Mouse (Mus musculus) midbrain, embryonic 13.5 days (tissue): ENCODE measurements around the gene Ppp3ca. TPM values are rescaled to one million over a fixed set of nuclear protein-coding genes. Genes with fewer than 3 reads are reported as not detected.
A peak's percentile ranks its signal among the peaks of the same experiment; 100 is the strongest.

Experiments used
- ATAC-seq: fragments of 200-750 bp; cut with Nextera tagmentation; 2 replicates; pipeline ENCODE4 v1.8.0; 2017; ENCODE audit warnings: mild to moderate bottlenecking, moderate TSS enrichment, moderate library complexity
- H3K27ac ChIP-seq: fragments of 300-500 bp; sonication (generic); 2 replicates; pipeline ENCODE4 v1.5.1; 2015; ENCODE audit warnings: inconsistent platforms, mild to moderate bottlenecking, moderate library complexity
- H3K27me3 ChIP-seq: fragments of 300-500 bp; sonication (generic); 2 replicates; pipeline ENCODE4 v1.6.1; 2015; ENCODE audit warnings: mild to moderate bottlenecking, inconsistent platforms
- H3K36me3 ChIP-seq: fragments of 300-500 bp; sonication (generic); 2 replicates; pipeline ENCODE4 v1.6.1; 2015; ENCODE audit warnings: mild to moderate bottlenecking, inconsistent platforms
- H3K4me1 ChIP-seq: fragments of 300-500 bp; sonication (generic); replicated peaks from 2 replicates; pipeline ENCODE4 v1.6.1; 2015; ENCODE audit warnings: inconsistent platforms
- H3K4me2 ChIP-seq: fragments of 300-500 bp; sonication (generic); replicated peaks from 2 replicates; pipeline ENCODE4 v1.6.1; 2015; ENCODE audit warnings: moderate library complexity, mild to moderate bottlenecking, inconsistent platforms
- H3K4me3 ChIP-seq: fragments of 300-500 bp; sonication (generic); replicated peaks from 2 replicates; pipeline ENCODE4 v1.5.1; 2015; ENCODE audit warnings: mild to moderate bottlenecking, inconsistent platforms
- H3K9ac ChIP-seq: fragments of 300-500 bp; sonication (generic); replicated peaks from 2 replicates; pipeline ENCODE4 v1.6.1; 2015; ENCODE audit warnings: mild to moderate bottlenecking, inconsistent platforms
- H3K9me3 ChIP-seq: fragments of 300-500 bp; sonication (generic); 2 replicates; pipeline ENCODE4 v1.6.1; 2016; ENCODE audit warnings: mild to moderate bottlenecking, inconsistent platforms
- WGBS: fragments of 180-500 bp; shearing (Covaris S2); methylation state at CpG from one replicate; pipeline ENCODE4 v1.1.7; 2015; 5-methylcytosine and 5-hydroxymethylcytosine counted together
- polyA plus RNA-seq: library from polyadenylated mRNA; unstranded; fragments of >200 nt; fragmentation: Nextera tagmentation; extraction: Ambion mirVana; gene quantifications from 2 replicates; pipeline ENCODE4 v1.2.1, GENCODE M21; 2015

Ppp3ca gene
- polyA plus RNA-seq, 1 experiment from 2014 or later, result 109 TPM

DNA sequence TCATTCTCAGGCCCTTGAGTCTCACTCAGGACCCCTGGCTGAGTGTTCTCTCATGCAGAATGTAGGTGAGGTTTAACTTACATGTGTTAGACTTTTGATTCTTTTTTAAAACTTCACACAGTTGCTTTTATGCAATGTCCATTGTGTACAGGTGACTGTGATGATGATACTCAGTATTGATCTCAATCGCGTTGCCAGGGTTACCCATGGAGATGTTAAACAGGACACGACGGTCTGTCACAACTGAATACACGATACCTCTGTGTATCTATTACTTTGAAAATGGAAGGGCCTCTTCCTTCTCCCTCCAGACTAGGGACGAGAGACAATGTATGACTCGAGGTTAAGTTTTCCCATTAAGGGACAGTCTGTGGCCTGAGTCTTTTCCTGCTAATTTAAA, 107.5 kb downstream of the Ppp3ca start:
- peaks cover 4% of the 10 kb centered on the region; the same call in 1 of the 2 replicates for H3K4me1 ChIP-seq
- ATAC-seq, result no peak
- no peaks in the 10 kb centered on the region for H3K36me3 ChIP-seq
- no peak overlapping the region for H3K9ac ChIP-seq
- H3K4me2 ChIP-seq, result no peak overlapping the region
- no peak overlapping the region for H3K4me3 ChIP-seq
- no peaks in the 10 kb centered on the region for H3K9me3 ChIP-seq
- H3K27ac ChIP-seq, result no peak overlapping the region
- WGBS, result 76% methylated on average over 7 of the region's 7 CpGs
- H3K27me3 ChIP-seq, result no peaks in the 10 kb centered on the region

DNA sequence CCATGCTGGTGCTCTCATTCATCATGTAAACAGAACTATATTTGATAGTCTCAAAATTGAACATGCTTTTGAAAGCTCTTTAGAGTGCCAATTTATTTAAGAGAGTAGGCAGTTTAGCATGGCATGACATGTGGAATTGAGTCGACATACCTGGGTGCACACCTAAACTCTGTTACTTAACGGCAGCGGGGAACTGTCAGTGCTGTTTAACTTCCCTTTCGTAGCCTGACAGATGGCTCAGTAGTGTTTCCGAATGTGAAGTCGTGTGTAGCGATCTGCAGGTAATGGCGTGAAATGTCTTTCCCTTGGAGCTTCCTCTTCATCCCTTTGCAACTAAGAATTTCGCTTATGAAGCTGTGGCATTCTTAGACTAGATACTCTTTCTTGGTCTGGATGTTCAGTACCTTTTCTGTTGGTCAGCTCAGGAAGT, 107.9 kb downstream of the Ppp3ca start:
- Histone ChIP-seq H3K27ac (no peak overlapping the region), H3K36me3 (no peaks in the 10 kb centered on the region), H3K4me3 (no peak overlapping the region), H3K9me3 (no peaks in the 10 kb centered on the region), H3K4me2 (no peak overlapping the region), H3K4me1 (peaks cover 4% of the 10 kb centered on the region; the same call in 1 of the 2 replicates), H3K9ac (no peak overlapping the region), H3K27me3 (no peaks in the 10 kb centered on the region)
- no peak for ATAC-seq
- WGBS, result 91% methylated on average over 9 of the region's 9 CpGs

DNA sequence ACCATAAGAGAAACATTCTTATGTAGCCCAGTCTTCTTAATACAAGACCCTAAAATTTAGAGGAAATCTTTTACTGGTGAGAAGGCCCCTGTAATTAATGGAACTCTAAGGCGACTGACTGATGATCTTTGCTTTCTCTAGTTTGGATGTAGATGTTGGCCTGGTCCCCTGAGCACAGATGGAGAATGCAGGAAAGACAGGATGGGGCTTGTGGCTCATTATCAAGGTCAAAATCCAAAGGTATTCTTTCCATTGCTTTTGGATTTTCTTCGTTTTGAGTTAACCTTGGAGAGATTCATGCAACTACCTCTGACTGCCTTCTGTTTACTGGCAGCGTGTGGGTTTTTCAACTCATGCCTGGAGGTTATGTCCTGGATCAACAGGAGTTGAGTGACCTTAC, 110.4 kb downstream of the Ppp3ca start:
- no peak for ATAC-seq
- no peaks in the 10 kb centered on the region for H3K36me3 ChIP-seq
- 94% methylated on average over 3 of the region's 3 CpGs for WGBS
- no peaks in the 10 kb centered on the region for H3K9me3 ChIP-seq
- H3K4me2 ChIP-seq, result no peak overlapping the region
- no peaks in the 10 kb centered on the region; the same call in 1 of the 2 replicates for H3K4me1 ChIP-seq
- no peaks in the 10 kb centered on the region for H3K27me3 ChIP-seq
- H3K9ac ChIP-seq, result no peak overlapping the region
- H3K27ac ChIP-seq, result no peak overlapping the region
- no peak overlapping the region for H3K4me3 ChIP-seq

DNA sequence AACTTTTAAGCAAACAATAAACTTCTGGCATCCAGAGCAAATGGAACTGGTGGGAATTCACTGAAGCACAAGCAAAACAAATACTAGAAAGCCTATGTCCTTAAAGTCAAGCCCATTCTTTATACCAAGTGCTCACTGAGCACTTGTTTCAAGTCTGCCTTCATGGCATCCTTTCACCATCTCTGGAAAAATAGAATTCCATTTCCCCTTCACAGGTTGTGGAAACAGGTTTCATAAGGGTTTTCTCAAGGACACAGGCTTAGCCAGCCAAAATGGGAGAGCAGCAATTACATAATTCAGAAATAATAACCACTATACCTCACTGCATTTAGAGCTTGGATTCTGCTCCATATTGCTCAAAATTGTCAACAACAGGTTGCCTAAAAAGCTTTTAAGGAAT, 112.1 kb downstream of the Ppp3ca start:
- H3K27me3 ChIP-seq, result no peaks in the 10 kb centered on the region
- H3K27ac ChIP-seq, result no peak overlapping the region
- no peaks in the 10 kb centered on the region for H3K36me3 ChIP-seq
- H3K4me2 ChIP-seq, result no peak overlapping the region
- ATAC-seq, result no peak
- no peaks in the 10 kb centered on the region for H3K9me3 ChIP-seq
- H3K9ac ChIP-seq, result no peak overlapping the region
- no peak overlapping the region for H3K4me3 ChIP-seq
- no peaks in the 10 kb centered on the region; the same call in 1 of the 2 replicates for H3K4me1 ChIP-seq

DNA sequence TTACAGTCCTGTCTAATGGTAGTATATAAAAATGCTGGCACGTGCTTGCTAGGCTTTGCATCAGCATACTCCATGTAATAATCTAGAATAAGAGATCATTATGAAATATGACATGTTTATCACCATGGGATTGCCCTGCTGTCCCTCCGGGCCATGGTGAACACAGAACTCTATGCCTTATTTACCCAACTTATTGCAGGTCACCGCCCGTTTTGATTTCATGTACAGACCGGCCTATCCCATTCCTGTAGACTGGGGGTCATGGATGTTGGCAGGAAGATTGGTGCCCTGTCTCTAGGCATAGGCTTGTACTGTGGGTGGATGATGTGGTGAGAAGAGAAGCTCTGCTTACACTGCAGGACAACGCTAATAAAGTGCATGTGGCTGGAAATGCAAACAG, 115.8 kb downstream of the Ppp3ca start:
- WGBS, result 91% methylated on average over 6 of the region's 6 CpGs
- no peaks in the 10 kb centered on the region for H3K9me3 ChIP-seq

DNA sequence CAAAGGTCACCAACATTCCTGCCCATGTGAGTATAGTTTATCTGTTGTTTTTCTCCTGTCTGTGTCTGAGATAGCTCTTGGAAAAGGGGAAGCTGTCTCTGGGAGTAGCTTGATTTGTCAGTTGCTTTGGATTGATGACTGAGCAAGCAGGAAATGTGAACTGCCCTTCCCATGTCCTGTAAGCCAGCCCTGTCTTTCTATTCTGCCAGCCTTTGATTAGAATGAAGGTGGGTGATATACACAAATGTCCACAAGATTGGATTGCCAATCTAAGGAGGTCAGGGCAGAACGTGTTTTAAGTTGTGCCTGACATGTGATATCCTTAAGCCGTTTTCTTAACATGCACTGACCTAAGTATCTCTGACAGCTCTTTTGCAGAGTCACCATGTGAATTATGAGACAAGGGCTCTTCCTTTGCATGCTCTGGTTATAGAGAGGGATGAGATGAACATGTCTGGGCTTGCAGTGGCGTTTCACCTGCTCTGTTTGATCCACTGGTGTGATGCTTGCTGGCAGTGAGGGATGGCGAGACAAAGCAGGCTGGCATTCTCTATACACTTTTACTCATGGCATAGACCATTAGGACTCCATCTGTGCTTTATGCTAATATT, 120.4 kb downstream of the Ppp3ca start:
- 64% methylated on average over 4 of the region's 4 CpGs for WGBS
- Histone ChIP-seq H3K27ac (0 out of 2 replicates have a peak overlapping the region, but pooled peaks have one; percentile 12), H3K4me2 (no peak overlapping the region), H3K36me3 (no peaks in the 10 kb centered on the region), H3K4me3 (no peak overlapping the region), H3K4me1 (peaks cover 11% of the 10 kb centered on the region; the same call in 1 of the 2 replicates), H3K9me3 (no peaks in the 10 kb centered on the region), H3K27me3 (no peaks in the 10 kb centered on the region), H3K9ac (no peak overlapping the region)
- ATAC-seq, result peak; percentile 57; the same call in 1 of the 2 replicates

More for the DNA sequence above, 115.8 kb downstream of the Ppp3ca start:
- no peak overlapping the region for H3K4me3 ChIP-seq
- no peaks in the 10 kb centered on the region for H3K36me3 ChIP-seq
- no peak overlapping the region for H3K9ac ChIP-seq
- no peak for ATAC-seq
- H3K4me2 ChIP-seq, result no peak overlapping the region
- no peak overlapping the region for H3K27ac ChIP-seq
- no peaks in the 10 kb centered on the region for H3K27me3 ChIP-seq
- peaks cover 7% of the 10 kb centered on the region; the same call in 1 of the 2 replicates for H3K4me1 ChIP-seq

DNA sequence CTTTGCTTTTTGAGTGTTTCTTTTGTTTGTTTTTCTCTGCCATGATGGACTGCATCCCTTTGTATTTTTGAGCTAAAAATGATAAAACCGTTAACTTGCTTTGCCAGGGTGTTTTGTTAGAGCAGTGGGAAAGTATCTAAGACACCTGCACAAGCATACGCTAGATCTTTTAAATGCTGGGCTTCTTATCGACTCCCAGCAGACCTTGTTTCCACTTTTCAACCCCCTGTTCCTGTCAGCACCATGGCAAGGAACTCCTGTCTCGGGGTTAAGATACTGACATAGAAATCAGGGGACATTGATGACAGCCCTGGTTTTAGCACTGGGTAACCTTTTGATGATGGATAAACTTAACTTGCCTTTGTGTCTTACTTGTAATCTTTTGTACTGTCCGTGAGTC, 121.5 kb downstream of the Ppp3ca start:
- Histone ChIP-seq H3K9me3 (no peaks in the 10 kb centered on the region), H3K27me3 (no peaks in the 10 kb centered on the region), H3K4me2 (no peak overlapping the region), H3K4me3 (no peak overlapping the region), H3K9ac (no peak overlapping the region), H3K4me1 (peaks cover 11% of the 10 kb centered on the region; the same call in 1 of the 2 replicates), H3K36me3 (no peaks in the 10 kb centered on the region), H3K27ac (no peak overlapping the region)
- whole genome bisulfite sequencing, result 88% methylated on average over 5 of the region's 5 CpGs
- no peak for ATAC-seq

DNA sequence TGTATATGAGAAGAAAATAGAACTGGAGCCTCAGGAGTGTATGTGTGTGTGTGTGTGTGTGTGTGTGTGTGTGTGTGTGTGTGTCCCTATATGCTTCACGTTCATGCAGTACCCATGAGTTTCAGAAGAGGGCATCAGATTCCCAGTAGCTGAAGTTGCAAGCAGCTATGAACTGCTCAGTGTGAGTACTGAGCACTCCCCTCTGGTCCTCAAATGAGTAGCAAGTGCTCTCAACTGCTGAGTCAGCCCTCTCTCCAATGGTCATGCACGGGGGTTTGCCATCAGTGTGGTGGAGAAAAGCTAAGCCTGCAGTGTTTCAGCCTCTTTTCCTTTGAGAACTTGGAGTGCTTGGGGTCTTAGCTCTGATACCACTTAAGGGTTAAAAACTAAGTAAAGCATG, 122.0 kb downstream of the Ppp3ca start:
- H3K9ac ChIP-seq, result no peak overlapping the region
- H3K4me2 ChIP-seq, result no peak overlapping the region
- no peaks in the 10 kb centered on the region for H3K27me3 ChIP-seq
- no peaks in the 10 kb centered on the region for H3K9me3 ChIP-seq
- WGBS, result 85% methylated on average over 2 of the region's 2 CpGs
- peaks cover 11% of the 10 kb centered on the region; the same call in 1 of the 2 replicates for H3K4me1 ChIP-seq
- H3K36me3 ChIP-seq, result no peaks in the 10 kb centered on the region
- peak; percentile 47; the same call in 1 of the 2 replicates for ATAC-seq
- no peak overlapping the region for H3K4me3 ChIP-seq
- H3K27ac ChIP-seq, result no peak overlapping the region

DNA sequence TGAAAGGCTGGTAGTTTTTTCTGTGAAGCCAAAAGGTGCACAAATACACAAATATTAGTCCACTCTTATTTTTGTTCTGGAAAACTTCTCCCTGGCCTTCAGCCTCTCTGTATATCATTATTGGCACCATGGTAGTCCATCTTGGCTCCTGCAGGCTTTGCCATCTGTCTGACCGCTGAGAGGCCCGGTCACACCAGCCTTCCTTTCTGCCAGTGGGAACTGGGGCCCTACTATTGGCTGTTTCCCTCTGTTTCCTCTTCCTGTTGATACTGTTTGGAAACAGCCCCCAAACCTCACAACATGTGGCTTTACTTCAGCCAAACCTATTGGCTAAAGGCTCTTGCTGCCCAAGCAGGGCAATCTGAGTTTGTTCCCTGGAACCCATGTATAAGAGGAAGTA, 123.5 kb downstream of the Ppp3ca start:
- peaks cover 4% of the 10 kb centered on the region; the same call in 1 of the 2 replicates for H3K36me3 ChIP-seq
- 100% methylated on average over 2 of the region's 2 CpGs for WGBS
- H3K4me2 ChIP-seq, result no peak overlapping the region
- H3K27ac ChIP-seq, result no peak overlapping the region
- no peaks in the 10 kb centered on the region for H3K9me3 ChIP-seq
- no peak for ATAC-seq
- H3K27me3 ChIP-seq, result no peaks in the 10 kb centered on the region
- peaks cover 11% of the 10 kb centered on the region; the same call in 1 of the 2 replicates for H3K4me1 ChIP-seq
- H3K4me3 ChIP-seq, result no peak overlapping the region
- no peak overlapping the region for H3K9ac ChIP-seq

DNA sequence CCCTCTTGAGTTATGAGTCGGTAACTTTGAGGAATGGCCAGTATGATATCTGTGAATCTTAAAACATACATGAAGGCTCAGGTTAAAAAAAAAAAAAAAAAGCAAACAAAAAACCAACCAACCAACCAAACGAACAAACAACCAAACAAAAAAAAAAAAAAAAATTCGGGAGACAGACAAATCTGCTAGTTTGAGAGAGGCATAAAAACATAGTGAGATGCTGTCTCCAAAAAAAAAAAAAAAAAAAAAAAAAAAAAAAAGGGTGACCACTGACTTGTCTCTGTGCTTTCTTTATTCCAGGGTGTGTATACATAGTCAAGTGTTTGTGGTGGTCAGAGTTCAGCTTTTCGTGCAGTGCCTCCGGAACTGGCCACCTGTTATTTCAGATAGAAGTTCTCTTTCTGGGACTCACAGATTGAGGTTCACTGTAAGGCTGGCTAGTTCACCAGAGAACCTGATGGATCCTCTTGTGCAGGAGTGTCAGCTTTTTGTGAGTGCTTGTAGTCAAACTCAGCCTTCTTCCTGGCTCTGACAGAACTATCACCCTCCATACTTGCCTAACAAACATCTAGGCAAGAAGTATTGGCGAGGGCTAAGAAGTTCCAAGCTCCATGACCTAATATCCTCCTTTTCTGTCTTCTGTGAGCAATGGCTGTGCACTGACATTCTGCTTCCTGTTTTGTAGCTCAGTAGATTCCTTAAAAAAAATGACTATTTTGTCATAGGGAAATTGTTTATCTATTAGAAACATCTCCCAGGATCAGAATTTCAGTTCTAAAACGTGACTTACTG, 124.7 kb downstream of the Ppp3ca start:
- H3K27ac ChIP-seq, result no peak overlapping the region
- H3K4me1 ChIP-seq, result peaks cover 11% of the 10 kb centered on the region; the same call in 1 of the 2 replicates
- H3K36me3 ChIP-seq, result peaks cover 10% of the 10 kb centered on the region; the same call in 1 of the 2 replicates
- no peak overlapping the region for H3K9ac ChIP-seq
- H3K4me2 ChIP-seq, result no peak overlapping the region
- no peak overlapping the region for H3K4me3 ChIP-seq
- no peaks in the 10 kb centered on the region for H3K27me3 ChIP-seq
- ATAC-seq, result no peak
- no peaks in the 10 kb centered on the region for H3K9me3 ChIP-seq
- 88% methylated on average over 7 of the region's 7 CpGs for WGBS

DNA sequence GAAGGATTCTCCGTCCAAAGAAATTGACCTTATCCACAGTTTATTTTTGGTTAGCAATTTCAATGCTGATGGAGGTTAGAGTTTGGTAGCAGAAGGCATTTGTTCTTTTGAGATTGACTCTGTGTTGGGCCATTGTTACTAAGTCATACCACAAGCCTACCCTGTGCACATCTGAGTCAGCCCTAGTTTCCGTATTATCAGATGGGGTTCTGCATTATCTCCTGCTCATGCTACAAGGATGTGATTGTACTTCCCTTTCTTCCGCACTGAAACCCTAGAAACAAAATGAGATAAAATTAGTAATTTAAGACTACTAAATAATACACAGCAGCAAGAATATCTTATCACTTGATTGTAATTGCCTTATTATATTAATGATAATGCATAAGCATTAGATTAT, 129.0 kb downstream of the Ppp3ca start:
- no peaks in the 10 kb centered on the region for H3K27me3 ChIP-seq
- H3K9me3 ChIP-seq, result no peaks in the 10 kb centered on the region
- ATAC-seq, result no peak
- H3K4me1 ChIP-seq, result no peaks in the 10 kb centered on the region
- no peak overlapping the region for H3K4me3 ChIP-seq
- H3K9ac ChIP-seq, result no peak overlapping the region
- WGBS, result 97% methylated on average over 3 of the region's 3 CpGs
- H3K36me3 ChIP-seq, result peaks cover 10% of the 10 kb centered on the region; the same call in 1 of the 2 replicates
- no peak overlapping the region for H3K4me2 ChIP-seq
- no peak overlapping the region for H3K27ac ChIP-seq

DNA sequence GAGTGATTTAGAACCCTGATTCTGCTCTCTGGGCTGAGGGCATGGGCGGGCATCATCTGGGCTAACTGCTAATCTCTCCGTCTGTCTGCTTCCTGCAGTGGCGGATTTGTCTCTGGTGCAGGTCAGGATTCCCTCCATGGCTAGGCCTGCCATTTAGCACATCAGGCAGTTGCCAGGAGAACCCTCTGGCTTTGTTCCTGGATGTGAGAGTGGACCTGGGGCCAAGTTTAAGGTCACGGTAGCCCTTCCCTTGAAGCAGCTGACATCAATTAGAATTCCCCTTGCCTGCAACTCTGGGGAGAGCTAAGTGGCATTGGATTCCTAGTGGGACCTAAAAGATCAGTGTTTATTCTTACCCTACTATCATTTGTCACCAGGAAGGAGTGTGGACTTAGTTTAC, 132.7 kb downstream of the Ppp3ca start:
- Histone ChIP-seq H3K4me2 (no peak overlapping the region), H3K27ac (0 out of 2 replicates have a peak overlapping the region, but pooled peaks have one; percentile 1), H3K9ac (no peak overlapping the region), H3K27me3 (no peaks in the 10 kb centered on the region), H3K4me3 (no peak overlapping the region), H3K36me3 (peaks cover 10% of the 10 kb centered on the region; the same call in 1 of the 2 replicates), H3K4me1 (no peaks in the 10 kb centered on the region), H3K9me3 (no peaks in the 10 kb centered on the region)
- WGBS, result 87% methylated on average over 4 of the region's 4 CpGs
- no peak for ATAC-seq
